Mouse (Mus musculus) E14TG2a.4 (cell line): ENCODE data around the gene Cd164.

Experiments
- CTCF ChIP-seq: conservative IDR thresholded peaks from 2 replicates; pipeline ENCODE4 v1.5.1; 2014; ENCODE audit warnings: low read length
- NANOG ChIP-seq: IDR thresholded peaks from 2 replicates; pipeline ENCODE4 v1.6.1; 2014; ENCODE audit warnings: borderline replicate concordance, low read length, mixed read lengths
- POU5F1 ChIP-seq: IDR thresholded peaks from 2 replicates; pipeline ENCODE4 v1.6.1; 2014; ENCODE audit warnings: low read length, borderline replicate concordance

DNA sequence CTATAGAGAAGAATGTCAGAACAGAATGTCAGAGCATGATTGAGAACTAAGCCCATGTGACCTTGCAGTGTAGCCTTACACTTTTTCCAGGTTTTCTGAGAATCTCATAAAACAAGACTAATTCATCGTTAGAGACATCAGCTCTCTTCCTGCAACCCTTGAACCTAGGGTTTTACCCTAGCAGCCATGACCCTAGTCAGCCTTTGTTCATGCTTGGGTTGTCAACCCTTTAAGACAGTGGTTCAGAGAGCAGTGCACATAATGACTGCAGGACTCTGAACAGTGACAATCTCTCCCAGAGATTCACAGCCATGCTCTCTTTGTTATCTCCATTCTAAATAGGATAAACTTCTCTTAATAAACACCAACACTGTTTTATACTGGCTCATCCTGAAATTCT, 59.3 kb downstream of the Cd164 start:
- TF ChIP-seq CTCF = no peak
- TF ChIP-seq NANOG = no peak
- no peak for TF ChIP-seq POU5F1
